Mouse (Mus musculus): ENCODE data around the gene Slc23a3.

DNA sequence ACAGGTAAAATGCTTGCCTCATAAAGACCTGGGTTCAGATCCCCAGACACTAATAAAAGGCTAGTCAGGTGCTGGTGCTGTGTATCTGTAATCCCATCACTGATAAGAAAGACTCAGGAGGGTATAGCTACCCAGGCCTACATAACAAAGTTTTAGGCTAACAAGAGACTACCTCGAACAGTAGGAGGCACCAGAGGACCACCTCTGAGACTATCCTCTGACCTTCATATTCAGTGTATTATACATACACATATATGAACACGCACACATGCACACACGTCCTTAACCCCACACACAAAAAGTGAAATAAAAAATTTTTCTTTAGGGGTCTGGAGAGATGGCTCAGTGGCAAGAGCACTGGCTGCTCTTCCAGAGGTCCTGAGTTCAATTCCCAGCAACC, 11.5 kb downstream of the Slc23a3 start:
- TF ChIP-seq CTCF (IDR thresholded peaks at IDR 0.05; ENCODE audit: borderline replicate concordance, control insufficient read depth, extremely low read depth, insufficient read depth, low read length, poor library complexity) (no peak), POLR2A (IDR thresholded peaks at IDR 0.05; ENCODE audit: control insufficient read depth, extremely low read depth, insufficient read depth, low read length, poor library complexity) (no peak)
